Mouse (Mus musculus) cerebellum, adult 2 months (tissue): ENCODE results near the gene Olfr128.

Experiments
- CTCF ChIP-seq: fragments of 200-500 bp; IDR thresholded peaks from 2 replicates; pipeline ENCODE4 v1.5.1; 2011; ENCODE audit warnings: low read depth, mild to moderate bottlenecking, control low read depth, low read length, moderate library complexity, borderline replicate concordance; ENCODE audit not compliant: insufficient read depth
- POLR2A ChIP-seq: fragments of 200-500 bp; IDR thresholded peaks from 2 replicates; pipeline ENCODE4 v1.6.1; 2011; ENCODE audit warnings: low read length, control low read depth, borderline replicate concordance; ENCODE audit not compliant: insufficient read depth

DNA sequence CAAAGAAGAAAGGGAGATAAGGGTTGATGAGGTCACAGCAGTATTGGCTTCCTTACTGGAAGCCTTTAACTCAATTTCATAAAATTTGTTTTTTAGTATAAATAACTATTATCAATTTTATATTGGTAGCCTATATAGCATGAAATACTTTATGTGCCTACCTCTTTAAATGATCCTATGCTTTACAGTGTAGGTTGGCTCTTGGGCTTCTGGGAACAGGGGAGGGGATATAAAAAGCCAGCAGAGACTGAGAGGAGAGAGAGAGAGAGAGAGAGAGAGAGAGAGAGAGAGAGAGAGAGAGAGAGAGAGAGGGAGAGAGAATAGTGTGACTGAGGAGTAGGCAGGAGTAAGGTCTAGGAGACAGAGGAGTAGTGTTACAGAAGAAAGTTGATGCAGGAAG, at the start of gene Olfr128:
- no peak for TF ChIP-seq CTCF
- TF ChIP-seq POLR2A = no peak
